Mouse (Mus musculus) forebrain, embryonic 13.5 days (tissue): ENCODE data around the gene Rhobtb1. TPM values are rescaled to one million over a fixed set of nuclear protein-coding genes. Genes with fewer than 3 reads are reported as not detected.

Experiments
- ATAC-seq: fragments of 200-750 bp; cut with Nextera tagmentation; 2 replicates; pipeline ENCODE4 v1.8.0; 2017
- H3K27ac ChIP-seq: fragments of 300-500 bp; sonication (generic); 2 replicates; pipeline ENCODE4 v1.5.1; 2015; ENCODE audit warnings: inconsistent platforms, mild to moderate bottlenecking, moderate library complexity
- H3K27me3 ChIP-seq: fragments of 300-500 bp; sonication (generic); 2 replicates; pipeline ENCODE4 v1.6.1; 2015; ENCODE audit warnings: mild to moderate bottlenecking, inconsistent platforms
- H3K36me3 ChIP-seq: fragments of 300-500 bp; sonication (generic); 2 replicates; pipeline ENCODE4 v1.6.1; 2015; ENCODE audit warnings: mild to moderate bottlenecking, inconsistent platforms; ENCODE audit not compliant: poor library complexity, severe bottlenecking
- H3K4me1 ChIP-seq: fragments of 300-500 bp; sonication (generic); 2 replicates; pipeline ENCODE4 v1.6.1; 2015; ENCODE audit warnings: inconsistent platforms
- H3K4me2 ChIP-seq: fragments of 300-500 bp; sonication (generic); 2 replicates; pipeline ENCODE4 v1.6.1; 2015; ENCODE audit warnings: inconsistent platforms, mild to moderate bottlenecking, moderate library complexity
- H3K4me3 ChIP-seq: fragments of 300-500 bp; sonication (generic); 2 replicates; pipeline ENCODE4 v1.5.1; 2015; ENCODE audit warnings: mild to moderate bottlenecking, inconsistent platforms
- H3K9ac ChIP-seq: fragments of 300-500 bp; sonication (generic); 2 replicates; pipeline ENCODE4 v1.6.1; 2015; ENCODE audit warnings: mild to moderate bottlenecking, inconsistent platforms
- H3K9me3 ChIP-seq: fragments of 300-500 bp; sonication (generic); replicated peaks from 2 replicates; pipeline ENCODE4 v1.6.1; 2016; ENCODE audit warnings: inconsistent platforms
- WGBS: fragments of 180-500 bp; shearing (Covaris S2); methylation state at CpG from one replicate; pipeline ENCODE4 v1.1.7; 2015; 5-methylcytosine and 5-hydroxymethylcytosine counted together
- polyA plus RNA-seq: library from polyadenylated mRNA; unstranded; fragments of >200 nt; fragmentation: Nextera tagmentation; extraction: Ambion mirVana; gene quantifications from 2 replicates; pipeline ENCODE4 v1.2.1, GENCODE M21; 2015

Gene Rhobtb1
- polyA plus RNA-seq, 1 experiment from 2014 or later = 16.4 TPM

DNA sequence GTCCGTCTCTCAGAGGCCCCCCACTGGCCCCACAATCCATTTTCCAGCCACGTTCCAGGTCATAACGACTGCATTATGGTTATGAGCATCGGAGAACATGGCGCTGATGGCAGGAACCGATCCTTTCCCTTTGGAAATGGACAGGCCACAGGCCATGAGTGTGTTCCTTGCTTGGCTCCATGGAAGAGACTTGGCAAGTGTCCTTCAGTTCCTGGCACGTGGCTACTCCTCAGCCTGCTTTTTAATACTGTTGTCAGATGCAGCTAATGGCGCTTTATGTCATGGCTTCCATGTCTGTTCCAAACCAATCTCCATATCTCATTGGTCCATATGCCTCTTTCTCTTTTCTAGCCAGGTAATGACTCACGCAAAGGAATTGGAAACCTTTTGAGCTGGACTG, 86.5 kb downstream of the Rhobtb1 start:
- H3K9me3 ChIP-seq = peaks cover 7% of the 10 kb centered on the region; the same call in 1 of the 2 replicates
- H3K4me1 ChIP-seq = peaks cover 4% of the 10 kb centered on the region
- no peak overlapping the region for H3K9ac ChIP-seq
- no peak for ATAC-seq
- no peak overlapping the region for H3K4me2 ChIP-seq
- H3K36me3 ChIP-seq = no peaks in the 10 kb centered on the region
- no peak overlapping the region for H3K27ac ChIP-seq
- 95% methylated on average over 9 of the region's 9 CpGs for WGBS
- no peaks in the 10 kb centered on the region for H3K27me3 ChIP-seq
- H3K4me3 ChIP-seq = no peak overlapping the region

- no peaks in the 10 kb centered on the region for H3K27me3 ChIP-seq
- no peak overlapping the region for H3K27ac ChIP-seq
- no peaks in the 10 kb centered on the region for H3K36me3 ChIP-seq
- peak; percentile 38; the same call in 1 of the 2 replicates for ATAC-seq
- no peak overlapping the region for H3K9ac ChIP-seq
- H3K4me3 ChIP-seq = no peak overlapping the region
- peaks cover 4% of the 10 kb centered on the region for H3K4me1 ChIP-seq
- no peak overlapping the region for H3K4me2 ChIP-seq
- WGBS = 60% methylated on average over 6 of the region's 6 CpGs
- peaks cover 7% of the 10 kb centered on the region; the same call in 1 of the 2 replicates for H3K9me3 ChIP-seq
Measured at GRCm38 (mm10) chr10:69238311-69238710, 87.1 kb downstream of the Rhobtb1 start.

- Histone ChIP-seq H3K4me2 (no peak overlapping the region), H3K36me3 (no peaks in the 10 kb centered on the region), H3K9me3 (peaks cover 7% of the 10 kb centered on the region; the same call in 1 of the 2 replicates), H3K9ac (no peak overlapping the region), H3K27ac (no peak overlapping the region), H3K27me3 (no peaks in the 10 kb centered on the region), H3K4me1 (peaks cover 4% of the 10 kb centered on the region), H3K4me3 (no peak overlapping the region)
- no peak for ATAC-seq
- 94% methylated on average over 2 of the region's 2 CpGs for WGBS
Measured at GRCm38 (mm10) chr10:69240530-69240929, 89.3 kb downstream of the Rhobtb1 start.

- Histone ChIP-seq H3K9ac (no peak overlapping the region), H3K4me2 (no peak overlapping the region), H3K27ac (no peak overlapping the region), H3K4me3 (no peak overlapping the region), H3K36me3 (peaks cover 6% of the 10 kb centered on the region; the same call in 1 of the 2 replicates), H3K27me3 (no peaks in the 10 kb centered on the region), H3K4me1 (no peaks in the 10 kb centered on the region), H3K9me3 (no peaks in the 10 kb centered on the region)
- 87% methylated on average over 4 of the region's 4 CpGs for WGBS
- no peak for ATAC-seq
Measured at GRCm38 (mm10) chr10:69245151-69245550, 93.9 kb downstream of the Rhobtb1 start.

GRCm38 (mm10) chr10:69245906-69246668, 94.9 kb downstream of the Rhobtb1 start:
- no peaks in the 10 kb centered on the region for H3K9me3 ChIP-seq
- H3K27me3 ChIP-seq = no peaks in the 10 kb centered on the region
- no peak overlapping the region for H3K4me3 ChIP-seq
- peaks cover 6% of the 10 kb centered on the region; the same call in 1 of the 2 replicates for H3K36me3 ChIP-seq
- H3K27ac ChIP-seq = no peak overlapping the region
- 86% methylated on average over 10 of the region's 10 CpGs for WGBS
- no peak overlapping the region for H3K4me2 ChIP-seq
- no peak overlapping the region for H3K9ac ChIP-seq
- no peaks in the 10 kb centered on the region for H3K4me1 ChIP-seq
- ATAC-seq = no peak

DNA sequence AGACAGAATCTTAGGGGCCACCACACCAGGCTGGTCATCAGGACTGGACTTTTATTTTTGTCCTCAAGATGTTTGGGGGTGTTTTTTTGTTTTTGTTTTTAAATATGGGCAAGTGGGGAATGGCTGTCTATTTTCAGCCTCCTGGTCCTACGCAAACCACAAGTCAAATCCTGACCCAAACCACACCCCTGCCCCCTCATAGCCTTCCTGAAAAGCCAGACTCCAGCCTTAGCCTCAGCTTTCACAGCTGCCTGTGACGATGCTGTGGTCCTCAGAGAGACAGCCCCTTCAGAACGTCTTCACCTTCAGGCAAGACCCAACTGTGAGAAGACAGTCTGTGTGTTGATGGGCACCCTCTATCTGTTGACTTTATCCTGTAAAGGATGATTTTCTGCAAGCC, 95.5 kb downstream of the Rhobtb1 start:
- no peak overlapping the region for H3K9ac ChIP-seq
- 94% methylated on average over 3 of the region's 3 CpGs for WGBS
- no peak for ATAC-seq
- no peak overlapping the region for H3K4me3 ChIP-seq
- no peak overlapping the region for H3K27ac ChIP-seq
- H3K4me2 ChIP-seq = no peak overlapping the region
- peaks cover 6% of the 10 kb centered on the region; the same call in 1 of the 2 replicates for H3K36me3 ChIP-seq
- no peaks in the 10 kb centered on the region for H3K9me3 ChIP-seq
- H3K4me1 ChIP-seq = no peaks in the 10 kb centered on the region
- no peaks in the 10 kb centered on the region for H3K27me3 ChIP-seq

GRCm38 (mm10) chr10:69247311-69248033, 96.2 kb downstream of the Rhobtb1 start:
- Histone ChIP-seq H3K36me3 (peaks cover 6% of the 10 kb centered on the region; the same call in 1 of the 2 replicates), H3K4me3 (no peak overlapping the region), H3K4me1 (no peaks in the 10 kb centered on the region), H3K27me3 (no peaks in the 10 kb centered on the region), H3K4me2 (no peak overlapping the region), H3K27ac (no peak overlapping the region), H3K9ac (no peak overlapping the region), H3K9me3 (no peaks in the 10 kb centered on the region)
- whole genome bisulfite sequencing = 98% methylated on average over 7 of the region's 7 CpGs
- ATAC-seq = no peak

GRCm38 (mm10) chr10:69248261-69249160, 97.3 kb downstream of the Rhobtb1 start:
- 93% methylated on average over 29 of the region's 29 CpGs for WGBS

DNA sequence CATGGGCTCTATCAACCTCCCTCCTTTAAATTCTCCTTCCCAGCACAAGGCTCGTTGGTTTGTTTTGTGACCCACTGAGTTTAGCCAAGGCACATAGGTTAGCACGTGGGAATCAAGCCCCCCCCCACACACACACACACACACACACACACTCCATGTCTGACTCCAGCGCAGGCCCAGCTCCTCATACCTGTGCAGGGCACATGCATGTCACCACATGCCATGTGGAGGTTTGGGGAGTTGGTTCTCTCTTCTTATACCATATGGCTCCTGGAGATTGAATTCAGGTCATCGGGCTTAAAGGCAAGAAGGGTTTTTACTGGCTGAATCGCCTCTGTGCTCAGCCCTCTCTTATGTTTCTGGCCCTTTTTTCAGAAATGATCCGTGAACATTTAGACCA, 100.0 kb downstream of the Rhobtb1 start:
- Histone ChIP-seq H3K27me3 (no peaks in the 10 kb centered on the region), H3K9ac (no peak overlapping the region), H3K36me3 (peaks cover 6% of the 10 kb centered on the region; the same call in 1 of the 2 replicates), H3K27ac (no peak overlapping the region), H3K4me2 (no peak overlapping the region), H3K4me1 (peaks cover 21% of the 10 kb centered on the region), H3K4me3 (no peak overlapping the region), H3K9me3 (no peaks in the 10 kb centered on the region)
- 90% methylated on average over 6 of the region's 6 CpGs for WGBS
- ATAC-seq = no peak

More at GRCm38 (mm10) chr10:69248261-69249160, 97.3 kb downstream of the Rhobtb1 start:
- Histone ChIP-seq H3K27me3 (no peaks in the 10 kb centered on the region), H3K9ac (no peak overlapping the region), H3K4me3 (no peak overlapping the region), H3K27ac (no peak overlapping the region), H3K36me3 (peaks cover 6% of the 10 kb centered on the region; the same call in 1 of the 2 replicates), H3K4me2 (no peak overlapping the region), H3K9me3 (no peaks in the 10 kb centered on the region), H3K4me1 (no peaks in the 10 kb centered on the region; the same call in 1 of the 2 replicates)
- no peak for ATAC-seq

DNA sequence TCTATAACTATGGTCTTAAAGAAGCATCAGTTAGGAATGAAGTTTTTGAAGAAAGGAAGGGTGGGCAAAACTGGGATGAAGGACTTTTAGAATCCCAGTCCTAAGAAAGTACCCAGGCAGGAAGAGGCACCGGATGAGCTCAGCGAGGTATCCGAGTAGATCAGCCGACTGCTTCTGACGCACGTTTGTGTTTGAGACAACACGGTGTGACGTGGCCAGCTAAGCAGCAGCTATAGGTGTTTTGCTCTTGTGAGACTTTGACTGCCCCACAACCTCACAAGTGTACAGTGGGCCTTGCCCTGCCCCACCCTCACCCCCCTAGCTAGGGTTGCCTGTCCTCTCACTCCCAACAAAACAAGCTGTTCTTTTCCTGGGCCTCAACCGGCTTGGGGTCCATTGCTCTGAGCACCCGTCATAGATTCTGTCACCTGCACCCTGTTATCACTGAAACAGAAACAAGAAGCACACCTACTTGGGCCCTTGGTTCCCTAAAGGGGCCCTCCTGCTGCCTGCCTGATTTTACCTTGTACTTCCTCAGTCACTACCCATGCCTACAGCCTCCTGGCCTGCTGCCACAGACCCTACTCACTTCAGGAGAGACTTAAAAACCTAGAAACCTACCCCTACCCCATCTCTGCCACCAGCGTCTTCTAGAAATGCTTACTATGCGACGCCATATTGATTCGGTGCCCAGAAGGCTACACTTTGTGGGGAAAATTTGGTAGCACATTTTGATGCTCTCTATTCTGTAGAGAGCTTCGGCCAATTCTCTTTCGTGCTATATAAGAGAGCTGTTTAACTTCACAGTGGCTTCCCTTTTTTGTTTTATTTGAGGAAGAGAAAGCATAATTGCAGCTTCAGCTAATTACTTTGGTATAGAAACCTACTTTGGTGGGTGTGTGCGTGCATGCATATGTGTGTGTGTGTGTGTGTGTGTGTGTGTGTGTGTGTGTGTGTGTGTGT, 101.2 kb downstream of the Rhobtb1 start:
- no peak overlapping the region for H3K4me2 ChIP-seq
- H3K9me3 ChIP-seq = no peaks in the 10 kb centered on the region
- no peak overlapping the region for H3K4me3 ChIP-seq
- no peak overlapping the region for H3K9ac ChIP-seq
- no peak overlapping the region for H3K27ac ChIP-seq
- no peaks in the 10 kb centered on the region for H3K27me3 ChIP-seq
- WGBS = 91% methylated on average over 17 of the region's 17 CpGs
- ATAC-seq = no peak
- H3K36me3 ChIP-seq = peaks cover 6% of the 10 kb centered on the region; the same call in 1 of the 2 replicates
- H3K4me1 ChIP-seq = peaks cover 21% of the 10 kb centered on the region
